Mouse (Mus musculus) splenic B cell, adult 2 months (primary cell): ENCODE data around the gene Ncdn.
A peak's percentile ranks its signal among the peaks of the same experiment; 100 is the strongest.

Experiments used
- DNase-seq: peaks from one replicate; pipeline ENCODE4 v3.0.0-alpha.2; 2011; ENCODE audit warnings: low read depth, low spot score
- H3K27me3 ChIP-seq: 2 replicates; pipeline ENCODE4 v1.6.1; 2012; ENCODE audit warnings: mild to moderate bottlenecking, low read length, moderate library complexity, mixed read lengths; ENCODE audit not compliant: control insufficient read depth, poor library complexity, insufficient read depth, severe bottlenecking
- H3K36me3 ChIP-seq: 2 replicates; pipeline ENCODE4 v1.6.1; 2012; ENCODE audit warnings: mild to moderate bottlenecking, low read length, moderate library complexity, mixed read lengths; ENCODE audit not compliant: control insufficient read depth, poor library complexity, insufficient read depth, severe bottlenecking

The Ncdn gene

GRCm38 (mm10) chr4:126746194-126746840 lies 6.9 kb downstream of the Ncdn start:
- Histone ChIP-seq H3K36me3 (peaks cover 6% of the 10 kb centered on the region), H3K27me3 (no peaks in the 10 kb centered on the region)
- DNase-seq = no peak

DNA sequence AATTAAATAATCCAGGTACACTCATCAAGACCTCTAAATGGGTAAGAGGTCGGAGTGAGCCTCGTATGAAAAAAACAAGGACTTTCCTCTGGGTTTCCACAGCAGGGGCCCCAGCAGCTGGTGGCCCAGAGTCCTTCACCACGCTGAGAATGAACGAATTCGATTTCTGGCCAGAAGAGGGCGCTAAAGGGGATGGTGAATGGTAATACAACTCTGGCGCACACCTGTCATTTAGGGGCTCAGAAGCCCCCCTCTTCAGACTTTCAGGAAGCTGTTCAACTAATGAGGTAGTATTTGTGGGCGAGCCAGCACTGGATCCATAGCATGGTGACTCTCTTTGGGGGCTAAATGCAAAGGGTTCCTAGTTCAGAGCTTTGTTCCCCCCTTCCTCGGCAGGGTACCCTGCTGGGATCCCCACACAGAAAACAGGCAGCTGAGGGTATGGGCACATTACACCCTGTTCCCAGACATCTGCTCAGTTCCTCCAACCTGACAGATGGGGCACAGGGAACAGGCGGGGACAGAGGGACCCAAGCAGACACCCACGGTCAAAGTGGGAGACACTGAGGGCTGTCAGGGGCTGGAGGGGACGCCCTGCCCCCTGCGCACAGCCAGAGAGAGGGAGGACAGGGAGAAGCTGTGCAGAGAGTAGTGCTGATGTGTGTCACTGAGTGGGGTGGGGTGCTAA lies 7.6 kb downstream of the Ncdn start:
- Histone ChIP-seq H3K36me3 (peaks cover 6% of the 10 kb centered on the region), H3K27me3 (no peaks in the 10 kb centered on the region)
- peak; percentile 76 for DNase-seq

- peaks cover 6% of the 10 kb centered on the region for H3K36me3 ChIP-seq
- H3K27me3 ChIP-seq = no peaks in the 10 kb centered on the region
- DNase-seq = no peak
Observed at GRCm38 (mm10) chr4:126744831-126745230, 8.4 kb downstream of the Ncdn start.

DNA sequence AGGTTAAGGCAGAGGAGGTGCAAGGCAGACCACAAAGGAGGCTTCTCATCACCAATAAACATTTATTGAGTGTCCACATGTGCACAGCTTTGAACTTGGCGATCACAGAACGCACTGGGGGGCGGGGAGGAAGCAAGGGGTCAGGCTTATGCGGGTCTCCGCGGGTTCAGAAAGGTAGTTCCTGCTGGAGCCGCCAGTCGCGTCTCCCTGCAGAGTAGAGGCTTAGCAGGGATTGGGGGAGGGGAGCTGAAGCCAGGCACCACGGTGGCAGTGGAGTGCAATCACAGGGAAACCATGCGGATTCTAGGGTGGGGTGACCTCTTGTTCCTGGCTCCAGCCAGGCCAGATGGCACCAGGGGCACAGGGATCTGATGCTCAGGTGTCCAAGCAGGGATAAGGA lies 9.5 kb downstream of the Ncdn start:
- Histone ChIP-seq H3K36me3 (peaks cover 5% of the 10 kb centered on the region), H3K27me3 (no peaks in the 10 kb centered on the region)
- no peak for DNase-seq

GRCm38 (mm10) chr4:126742976-126743375 lies 10.3 kb downstream of the Ncdn start:
- DNase-seq = no peak
- Histone ChIP-seq H3K27me3 (no peaks in the 10 kb centered on the region), H3K36me3 (peaks cover 5% of the 10 kb centered on the region)

GRCm38 (mm10) chr4:126741448-126741847 lies 11.8 kb downstream of the Ncdn start:
- DNase-seq = peak; percentile 82
- Histone ChIP-seq H3K27me3 (no peaks in the 10 kb centered on the region), H3K36me3 (peaks cover 1% of the 10 kb centered on the region; the same call in 1 of the 2 replicates)

DNA sequence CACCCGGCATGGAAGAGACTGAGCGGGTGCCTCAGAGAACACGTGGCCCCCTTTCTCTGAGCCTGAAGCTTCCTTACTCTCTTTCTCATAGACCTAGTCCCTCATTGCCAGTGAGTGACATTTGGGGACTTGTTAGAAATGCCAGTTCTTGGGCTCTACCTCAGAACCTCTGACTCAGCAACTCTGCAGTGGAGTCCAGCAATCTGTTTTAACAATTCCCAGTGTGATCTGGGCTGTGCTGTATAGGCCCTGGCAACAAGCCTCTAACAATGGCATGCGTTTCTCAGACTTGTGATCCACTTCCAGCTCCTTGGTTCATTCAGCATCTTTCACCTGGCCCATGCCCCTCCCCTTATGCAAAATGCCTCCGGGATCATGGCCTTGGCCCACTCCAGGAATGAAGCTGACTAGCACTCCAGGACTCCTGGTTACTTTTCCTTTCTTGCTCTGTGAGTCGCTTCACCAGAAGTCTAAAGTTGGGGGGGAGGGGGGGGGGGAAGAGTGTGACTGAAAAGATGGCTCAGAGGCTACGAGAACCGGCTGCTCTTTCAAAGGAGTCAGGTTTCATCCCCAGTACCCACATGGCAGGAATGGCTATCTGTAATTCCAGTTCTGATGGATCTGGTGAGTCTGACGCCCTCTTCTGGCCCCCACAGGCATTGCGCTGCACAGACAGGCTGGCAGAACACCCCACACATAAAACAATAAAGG lies 13.1 kb downstream of the Ncdn start:
- Histone ChIP-seq H3K27me3 (no peaks in the 10 kb centered on the region; the same call in 1 of the 2 replicates), H3K36me3 (no peaks in the 10 kb centered on the region)
- DNase-seq = peak; percentile 35

DNA sequence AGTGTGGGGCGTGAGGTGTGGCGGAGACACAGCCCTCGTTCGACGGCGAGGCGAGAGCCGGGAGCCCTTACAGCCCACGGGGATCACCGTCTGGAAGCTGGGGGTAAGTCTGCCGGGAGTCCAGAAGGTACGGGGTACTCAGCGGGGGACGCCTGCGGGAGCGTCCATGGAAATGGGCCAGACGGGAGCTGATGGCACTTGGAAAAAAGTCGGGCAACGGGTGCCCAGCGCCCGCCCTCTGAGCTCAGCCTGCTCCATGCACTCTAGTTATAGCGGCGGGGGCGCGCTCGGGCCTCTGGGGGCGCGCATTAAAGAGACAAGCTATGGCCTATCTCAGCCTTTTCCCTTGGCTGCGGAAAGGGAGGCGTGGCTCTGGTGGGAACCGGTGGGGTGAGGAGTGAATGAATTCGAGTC lies 17.2 kb downstream of the Ncdn start, which contains the start of gene Tfap2e:
Gene Tfap2e (minus strand): TSS at position 240 of the 414 bp plus-strand sequence.
- DNase-seq = no peak
- no peaks in the 10 kb centered on the region for H3K36me3 ChIP-seq
- no peaks in the 10 kb centered on the region; the same call in 1 of the 2 replicates for H3K27me3 ChIP-seq

DNA sequence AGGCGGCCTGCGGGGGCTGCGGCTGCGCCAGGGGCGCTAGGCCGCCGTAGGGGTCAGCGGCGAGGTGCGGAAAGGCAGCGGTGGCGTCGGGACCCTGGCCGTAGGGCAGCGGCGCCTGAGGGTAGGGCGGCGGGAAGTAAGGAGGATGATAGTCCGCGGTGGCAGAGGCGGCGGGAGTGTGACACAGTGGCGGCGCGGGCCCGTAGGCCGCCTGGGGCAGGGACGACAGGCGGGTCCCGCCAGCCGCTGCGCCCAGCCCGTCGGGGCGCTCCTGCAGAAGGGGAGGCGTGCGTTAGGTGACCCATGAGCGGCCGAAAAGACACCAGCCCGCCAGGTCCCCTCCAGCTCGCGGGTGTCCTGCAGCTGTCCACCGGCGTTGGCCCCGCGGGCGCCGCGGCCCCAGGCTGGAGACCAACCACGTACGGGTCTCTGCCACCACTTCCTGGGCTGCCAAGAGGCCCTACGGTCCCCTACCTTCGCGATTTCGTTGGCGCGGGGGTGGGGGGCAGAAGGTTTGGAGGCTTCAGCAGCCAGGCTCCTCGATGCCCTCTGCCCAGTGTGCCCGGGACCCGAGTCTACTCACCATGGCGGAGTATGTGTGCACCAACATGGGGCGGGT lies 17.7 kb downstream of the Ncdn start:
- no peak for DNase-seq
- no peaks in the 10 kb centered on the region for H3K36me3 ChIP-seq
- H3K27me3 ChIP-seq = no peaks in the 10 kb centered on the region; the same call in 1 of the 2 replicates

- no peak for DNase-seq
- no peaks in the 10 kb centered on the region for H3K36me3 ChIP-seq
- H3K27me3 ChIP-seq = no peaks in the 10 kb centered on the region; the same call in 1 of the 2 replicates
Observed at GRCm38 (mm10) chr4:126734700-126735381, 18.4 kb downstream of the Ncdn start.

DNA sequence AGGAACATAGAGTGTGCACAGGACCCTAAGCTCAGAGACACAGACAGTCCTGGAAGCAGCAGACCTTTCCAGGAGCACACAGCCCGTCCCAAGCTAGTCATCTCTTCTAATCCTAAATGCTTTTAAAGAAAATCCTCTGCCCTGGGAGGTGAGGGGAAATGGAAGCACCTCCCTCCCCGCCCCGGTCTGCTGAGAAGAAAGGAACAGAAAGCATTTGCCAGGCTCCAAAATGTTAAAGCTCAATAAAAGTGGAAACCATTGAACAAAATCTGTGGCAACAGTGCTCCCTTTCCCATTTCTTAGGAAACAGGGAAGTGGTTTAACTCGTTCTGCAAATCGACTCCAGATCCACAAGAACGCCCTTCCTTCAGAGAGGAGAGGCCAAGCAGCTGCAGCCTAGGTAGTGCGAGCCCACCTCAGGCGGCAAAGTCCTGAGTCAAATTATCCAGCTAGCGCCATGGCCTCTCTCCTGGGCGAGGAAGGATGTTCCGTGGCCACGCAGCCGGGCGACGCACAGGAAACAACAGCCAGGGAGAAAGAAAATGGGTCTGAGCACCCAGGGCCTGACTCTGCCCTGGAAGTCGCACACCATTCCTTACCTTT lies 19.1 kb downstream of the Ncdn start:
- no peaks in the 10 kb centered on the region; the same call in 1 of the 2 replicates for H3K27me3 ChIP-seq
- DNase-seq = no peak
- H3K36me3 ChIP-seq = no peaks in the 10 kb centered on the region

GRCm38 (mm10) chr4:126732531-126733380 lies 20.5 kb downstream of the Ncdn start:
- Histone ChIP-seq H3K27me3 (no peaks in the 10 kb centered on the region; the same call in 1 of the 2 replicates), H3K36me3 (no peaks in the 10 kb centered on the region)
- no peak for DNase-seq

GRCm38 (mm10) chr4:126732111-126732510 lies 21.1 kb downstream of the Ncdn start:
- no peaks in the 10 kb centered on the region for H3K36me3 ChIP-seq

More at GRCm38 (mm10) chr4:126732111-126732510, 21.1 kb downstream of the Ncdn start:
- H3K27me3 ChIP-seq = no peaks in the 10 kb centered on the region; the same call in 1 of the 2 replicates
- DNase-seq = no peak
